Mouse (Mus musculus): Measurements from ENCODE around the gene Aqp2.

Gene Aqp2

GRCm38 (mm10) chr15:99590429-99591084 lies 11.7 kb downstream of the Aqp2 start, which contains the start of gene Aqp5:
Gene Aqp5 (plus strand): TSS chr15:99590782.
- in situ Hi-C loops (cut with MboI, MseI): no loop called here

GRCm38 (mm10) chr15:99592177-99592576 lies 13.3 kb downstream of the Aqp2 start:
- in situ Hi-C loops (cut with MboI, MseI): no loop called here

- in situ Hi-C loops (cut with MboI, MseI): no loop called here
Observed at GRCm38 (mm10) chr15:99592877-99593276, 14.0 kb downstream of the Aqp2 start.

GRCm38 (mm10) chr15:99594951-99595350 lies 16.1 kb downstream of the Aqp2 start:
- in situ Hi-C loops (cut with MboI, MseI): loop anchor here (5.0 kb wide), 1 partner anchor 77 kb away; the partner anchor contains the start of gene Asic1

- in situ Hi-C loops (cut with MboI, MseI): loop anchor here (5.0 kb wide), 1 partner anchor 76 kb away; the partner anchor contains the start of gene Asic1
Observed at GRCm38 (mm10) chr15:99596056-99596687, 17.3 kb downstream of the Aqp2 start.

- in situ Hi-C loops (cut with MboI, MseI): loop anchor here (5.0 kb wide), 1 partner anchor 75 kb away; the partner anchor contains the start of gene Asic1
Observed at GRCm38 (mm10) chr15:99596841-99597240, 18.0 kb downstream of the Aqp2 start.

GRCm38 (mm10) chr15:99597596-99597995 lies 18.7 kb downstream of the Aqp2 start:
- in situ Hi-C loops (cut with MboI, MseI): loop anchor here (5.0 kb wide), 1 partner anchor 75 kb away; the partner anchor contains the start of gene Asic1

- in situ Hi-C loops (cut with MboI, MseI): loop anchor here (5.0 kb wide), 1 partner anchor 73 kb away; the partner anchor contains the start of gene Asic1
Observed at GRCm38 (mm10) chr15:99599245-99600070, 20.6 kb downstream of the Aqp2 start.

GRCm38 (mm10) chr15:99600986-99601822 lies 22.3 kb downstream of the Aqp2 start, which contains the start of gene Aqp6:
Gene Aqp6 (plus strand): TSS chr15:99601400.
- in situ Hi-C loops (cut with MboI, MseI): no loop called here

GRCm38 (mm10) chr15:99601823-99602120 lies 22.9 kb downstream of the Aqp2 start:
- in situ Hi-C loops (cut with MboI, MseI): no loop called here

- in situ Hi-C loops (cut with MboI, MseI): no loop called here
Observed at GRCm38 (mm10) chr15:99602206-99602820, 23.5 kb downstream of the Aqp2 start.

GRCm38 (mm10) chr15:99603216-99603615 lies 24.4 kb downstream of the Aqp2 start:
- in situ Hi-C loops (cut with MboI, MseI): no loop called here

- in situ Hi-C loops (cut with MboI, MseI): no loop called here
Observed at GRCm38 (mm10) chr15:99605595-99605994, 26.7 kb downstream of the Aqp2 start.

GRCm38 (mm10) chr15:99606515-99606914 lies 27.7 kb downstream of the Aqp2 start:
- in situ Hi-C loops (cut with MboI, MseI): no loop called here

GRCm38 (mm10) chr15:99607388-99608113 lies 28.7 kb downstream of the Aqp2 start:
- in situ Hi-C loops (cut with MboI, MseI): no loop called here

GRCm38 (mm10) chr15:99608382-99609125 lies 29.7 kb downstream of the Aqp2 start:
- in situ Hi-C loops (cut with MboI, MseI): no loop called here

- in situ Hi-C loops (cut with MboI, MseI): no loop called here
Observed at GRCm38 (mm10) chr15:99611563-99611962, 32.7 kb downstream of the Aqp2 start.

GRCm38 (mm10) chr15:99614273-99614672 lies 35.4 kb downstream of the Aqp2 start:
- in situ Hi-C loops (cut with MboI, MseI): no loop called here

GRCm38 (mm10) chr15:99614753-99615152 lies 35.9 kb downstream of the Aqp2 start:
- in situ Hi-C loops (cut with MboI, MseI): no loop called here

Data from T-helper 1 cell (primary cell).